Mouse (Mus musculus) thymus, postnatal 4 days (tissue): ENCODE measurements around the gene Ighmbp2.
A peak's percentile ranks its signal among the peaks of the same experiment; 100 is the strongest.
"Not testable (repeated sequence)": the region's sequence is repeated elsewhere in the genome, so short reads cannot be mapped to it uniquely, and the experiment has no call there.

Experiments
- DNase-seq: peaks from one replicate; pipeline ENCODE4 v3.0.0; 2021

The Ighmbp2 gene

GRCm38 (mm10) chr19:3275744-3276365 lies 7.0 kb downstream of the Ighmbp2 start:
- DNase-seq = peak; percentile 1

- peak; percentile 5 for DNase-seq
These were observed 9.5 kb downstream of the Ighmbp2 start for GRCm38 (mm10) chr19:3273331-3273730.

- no peak for DNase-seq
These were observed 11.5 kb downstream of the Ighmbp2 start for GRCm38 (mm10) chr19:3271366-3271765.

GRCm38 (mm10) chr19:3269803-3270202 lies 13.0 kb downstream of the Ighmbp2 start:
- DNase-seq = no peak

- no peak for DNase-seq
These were observed 13.5 kb downstream of the Ighmbp2 start for GRCm38 (mm10) chr19:3269279-3269678.

GRCm38 (mm10) chr19:3268218-3268980 lies 14.4 kb downstream of the Ighmbp2 start:
- no peak for DNase-seq

- no peak for DNase-seq
These were observed 15.5 kb downstream of the Ighmbp2 start for GRCm38 (mm10) chr19:3267340-3267739.

- no peak for DNase-seq
These were observed 16.1 kb downstream of the Ighmbp2 start for GRCm38 (mm10) chr19:3266676-3267075.

- no peak for DNase-seq
These were observed 16.7 kb downstream of the Ighmbp2 start for GRCm38 (mm10) chr19:3266136-3266535.

GRCm38 (mm10) chr19:3265180-3265579 lies 17.6 kb downstream of the Ighmbp2 start:
- DNase-seq = no peak

GRCm38 (mm10) chr19:3264348-3264747 lies 18.5 kb downstream of the Ighmbp2 start:
- DNase-seq = no peak

GRCm38 (mm10) chr19:3261764-3262525 lies 20.9 kb downstream of the Ighmbp2 start:
- no peak for DNase-seq

GRCm38 (mm10) chr19:3261336-3261735 lies 21.5 kb downstream of the Ighmbp2 start:
- no peak for DNase-seq

- DNase-seq = no peak
These were observed 22.2 kb downstream of the Ighmbp2 start for GRCm38 (mm10) chr19:3260591-3260990.

GRCm38 (mm10) chr19:3260016-3260415 lies 22.8 kb downstream of the Ighmbp2 start:
- DNase-seq = no peak

- not testable (repeated sequence) for DNase-seq
These were observed 57.6 kb downstream of the Ighmbp2 start for GRCm38 (mm10) chr19:3225261-3225660.

- not testable (repeated sequence) for DNase-seq
These were observed 67.9 kb downstream of the Ighmbp2 start for GRCm38 (mm10) chr19:3214937-3215336.
